Mouse (Mus musculus) liver, adult 2 months (tissue): ENCODE results near the gene Tesc.

Source experiments
- CTCF ChIP-seq: fragments of 200-500 bp; IDR thresholded peaks from 2 replicates; pipeline ENCODE4 v1.5.1; 2011; ENCODE audit warnings: low read depth, low read length, control low read depth
- POLR2A ChIP-seq: fragments of 200-500 bp; IDR thresholded peaks from 2 replicates; pipeline ENCODE4 v1.6.1; 2011; ENCODE audit warnings: low read length, control low read depth; ENCODE audit not compliant: insufficient read depth; ENCODE audit errors: extremely low read depth

GRCm38 (mm10) chr5:118076721-118077592, 49.4 kb downstream of the Tesc start:
- TF ChIP-seq POLR2A (no peak), CTCF (no peak)
